Mouse (Mus musculus) intestine, embryonic 14.5 days (tissue): ENCODE data around the gene Cfap74. TPM values are rescaled to one million over a fixed set of nuclear protein-coding genes. Genes with fewer than 3 reads are reported as not detected.

ENCODE experiments used
- ATAC-seq: fragments of 200-750 bp; cut with Nextera tagmentation; replicated peaks from 2 replicates; pipeline ENCODE4 v1.8.0; 2017; ENCODE audit warnings: low read depth, moderate number of reproducible peaks, moderate TSS enrichment, moderate library complexity; ENCODE audit not compliant: low FRiP score, low TSS enrichment
- DNase-seq: peaks from one replicate; pipeline ENCODE4 v3.0.0-alpha.2; 2018; ENCODE audit warnings: low spot score
- H3K27ac ChIP-seq: fragments of 300-500 bp; sonication (generic); 2 replicates; pipeline ENCODE4 v1.5.1; 2014; ENCODE audit warnings: low read depth, mild to moderate bottlenecking, control low read depth
- H3K27me3 ChIP-seq: fragments of 300-500 bp; sonication (generic); replicated peaks from 2 replicates; pipeline ENCODE4 v1.6.1; 2014; ENCODE audit warnings: low read length, control low read depth; ENCODE audit not compliant: control insufficient read depth, insufficient read depth
- H3K36me3 ChIP-seq: fragments of 300-500 bp; sonication (generic); 2 replicates; pipeline ENCODE4 v1.6.1; 2014; ENCODE audit warnings: low read length, control low read depth; ENCODE audit not compliant: control insufficient read depth, insufficient read depth
- H3K4me1 ChIP-seq: fragments of 300-500 bp; sonication (generic); replicated peaks from 2 replicates; pipeline ENCODE4 v1.6.1; 2014; ENCODE audit warnings: low read length, control low read depth, mixed read lengths; ENCODE audit not compliant: control insufficient read depth, insufficient read depth
- H3K4me2 ChIP-seq: fragments of 300-500 bp; sonication (generic); 2 replicates; pipeline ENCODE4 v1.6.1; 2014; ENCODE audit warnings: low read length
- H3K4me3 ChIP-seq: fragments of 300-500 bp; sonication (generic); 2 replicates; pipeline ENCODE4 v1.5.1; 2014; ENCODE audit warnings: low read depth, low read length, control low read depth, mixed read lengths
- H3K9ac ChIP-seq: fragments of 300-500 bp; sonication (generic); 2 replicates; pipeline ENCODE4 v1.6.1; 2014; ENCODE audit warnings: mild to moderate bottlenecking, low read length
- H3K9me3 ChIP-seq: fragments of 300-500 bp; sonication (generic); 2 replicates; pipeline ENCODE4 v1.6.1; 2016; ENCODE audit warnings: low read length, control low read depth; ENCODE audit not compliant: control insufficient read depth
- WGBS: fragments of 180-500 bp; shearing (Covaris S2); extraction: QIAGEN DNeasy Blood & Tissue Kit; methylation state at CpG from one replicate; pipeline ENCODE4 v1.1.7; 2014; 5-methylcytosine and 5-hydroxymethylcytosine counted together
- polyA plus RNA-seq: library from polyadenylated mRNA; unstranded; fragments of >200 nt; fragmentation: Nextera tagmentation; extraction: Ambion mirVana; gene quantifications from 2 replicates; pipeline ENCODE4 v1.2.1, GENCODE M21; 2014

Cfap74 gene
- polyA plus RNA-seq, 1 experiment from 2014 or later, result 1.8 TPM

GRCm38 (mm10) chr4:155482125-155482480 lies 73.1 kb downstream of the Cfap74 start:
- Histone ChIP-seq H3K4me3 (no peak overlapping the region), H3K36me3 (no peaks in the 10 kb centered on the region), H3K9me3 (no peaks in the 10 kb centered on the region), H3K9ac (no peak overlapping the region), H3K4me1 (peaks cover 14% of the 10 kb centered on the region), H3K27me3 (no peaks in the 10 kb centered on the region), H3K27ac (no peak overlapping the region), H3K4me2 (peak overlapping the region; percentile 42; the same call in 1 of the 2 replicates)
- no peak for DNase-seq
- 87% methylated on average over 6 of the region's 6 CpGs for WGBS
- ATAC-seq, result no peak

GRCm38 (mm10) chr4:155482733-155483540 lies 73.9 kb downstream of the Cfap74 start:
- 81% methylated on average over 8 of the region's 8 CpGs for WGBS

GRCm38 (mm10) chr4:155485521-155485920 lies 76.5 kb downstream of the Cfap74 start:
- Histone ChIP-seq H3K27ac (no peak overlapping the region), H3K27me3 (no peaks in the 10 kb centered on the region), H3K4me2 (no peak overlapping the region), H3K4me3 (no peak overlapping the region), H3K36me3 (no peaks in the 10 kb centered on the region), H3K9ac (no peak overlapping the region), H3K4me1 (peaks cover 41% of the 10 kb centered on the region), H3K9me3 (no peaks in the 10 kb centered on the region)
- 77% methylated on average over 3 of the region's 3 CpGs for WGBS
- ATAC-seq (no peak), DNase-seq (no peak)

More at GRCm38 (mm10) chr4:155482733-155483540, 73.9 kb downstream of the Cfap74 start:
- ATAC-seq (no peak), DNase-seq (no peak)
- Histone ChIP-seq H3K36me3 (no peaks in the 10 kb centered on the region), H3K27me3 (no peaks in the 10 kb centered on the region), H3K4me3 (no peak overlapping the region), H3K27ac (no peak overlapping the region), H3K4me1 (peaks cover 23% of the 10 kb centered on the region), H3K4me2 (no peak overlapping the region), H3K9ac (no peak overlapping the region), H3K9me3 (no peaks in the 10 kb centered on the region)

- DNase-seq (no peak), ATAC-seq (no peak)
- H3K9me3 ChIP-seq, result no peaks in the 10 kb centered on the region
- no peaks in the 10 kb centered on the region for H3K27me3 ChIP-seq
- H3K4me2 ChIP-seq, result peak overlapping the region; percentile 7
- H3K4me3 ChIP-seq, result no peak overlapping the region
- no peak overlapping the region for H3K9ac ChIP-seq
- no peaks in the 10 kb centered on the region for H3K36me3 ChIP-seq
- peak overlapping the region; percentile 86 for H3K27ac ChIP-seq
- WGBS, result 33% methylated on average over 3 of the region's 3 CpGs
- H3K4me1 ChIP-seq, result peaks cover 39% of the 10 kb centered on the region
Measured at GRCm38 (mm10) chr4:155487746-155488145, 78.8 kb downstream of the Cfap74 start.

GRCm38 (mm10) chr4:155488232-155489025 lies 79.4 kb downstream of the Cfap74 start:
- peaks cover 43% of the 10 kb centered on the region for H3K4me1 ChIP-seq
- H3K4me2 ChIP-seq, result peak overlapping the region; percentile 7
- WGBS, result 42% methylated on average over 8 of the region's 8 CpGs
- no peaks in the 10 kb centered on the region for H3K27me3 ChIP-seq
- no peaks in the 10 kb centered on the region for H3K36me3 ChIP-seq
- H3K9me3 ChIP-seq, result no peaks in the 10 kb centered on the region
- DNase-seq (peak; percentile 73), ATAC-seq (peak; percentile 68)
- no peak overlapping the region for H3K4me3 ChIP-seq
- no peak overlapping the region for H3K9ac ChIP-seq
- H3K27ac ChIP-seq, result peak overlapping the region; percentile 86

GRCm38 (mm10) chr4:155489101-155489970 lies 80.3 kb downstream of the Cfap74 start:
- Histone ChIP-seq H3K4me1 (peaks cover 52% of the 10 kb centered on the region), H3K4me3 (no peak overlapping the region), H3K27me3 (no peaks in the 10 kb centered on the region), H3K27ac (peak overlapping the region; percentile 86), H3K36me3 (no peaks in the 10 kb centered on the region), H3K9ac (no peak overlapping the region), H3K4me2 (no peak overlapping the region), H3K9me3 (no peaks in the 10 kb centered on the region)
- WGBS, result 68% methylated on average over 9 of the region's 9 CpGs
- ATAC-seq, result no peak
- DNase-seq, result no peak

GRCm38 (mm10) chr4:155490456-155490855 lies 81.5 kb downstream of the Cfap74 start:
- H3K36me3 ChIP-seq, result no peaks in the 10 kb centered on the region
- peak overlapping the region; percentile 90 for H3K27ac ChIP-seq
- no peaks in the 10 kb centered on the region for H3K27me3 ChIP-seq
- ATAC-seq (no peak), DNase-seq (no peak)
- peaks cover 54% of the 10 kb centered on the region for H3K4me1 ChIP-seq
- peak overlapping the region; percentile 100 for H3K9ac ChIP-seq
- no peaks in the 10 kb centered on the region for H3K9me3 ChIP-seq
- H3K4me3 ChIP-seq, result peak overlapping the region; percentile 92
- peak overlapping the region; percentile 67 for H3K4me2 ChIP-seq
- WGBS, result 21% methylated on average over 5 of the region's 5 CpGs

GRCm38 (mm10) chr4:155490990-155491504 lies 82.1 kb downstream of the Cfap74 start, which contains the start of gene Gnb1:
Gene Gnb1 (plus strand): TSS chr4:155491361.
- Histone ChIP-seq H3K4me1 (peaks cover 54% of the 10 kb centered on the region), H3K36me3 (no peaks in the 10 kb centered on the region), H3K27ac (peak within 1 kb of the TSS; percentile 90), H3K9ac (peak within 1 kb of the TSS; percentile 100), H3K4me2 (peak within 1 kb of the TSS; percentile 89), H3K27me3 (no peaks in the 10 kb centered on the region), H3K9me3 (no peaks in the 10 kb centered on the region), H3K4me3 (peak within 1 kb of the TSS; percentile 92)
- ATAC-seq (peak; percentile 81), DNase-seq (peak; percentile 97)
- under 1% methylated on average over 45 of the region's 60 CpGs for WGBS
